Mouse (Mus musculus) lung, postnatal 0 days (tissue): ENCODE data around the gene Chtf18.

ENCODE experiments used
- CTCF ChIP-seq: IDR thresholded peaks from 2 replicates; pipeline ENCODE4 v1.5.1; 2016; ENCODE audit warnings: antibody characterized with exemption, mild to moderate bottlenecking
- EP300 ChIP-seq: IDR thresholded peaks from 2 replicates; pipeline ENCODE4 v1.6.1; 2016; ENCODE audit warnings: antibody characterized with exemption, mild to moderate bottlenecking, control low read depth

DNA sequence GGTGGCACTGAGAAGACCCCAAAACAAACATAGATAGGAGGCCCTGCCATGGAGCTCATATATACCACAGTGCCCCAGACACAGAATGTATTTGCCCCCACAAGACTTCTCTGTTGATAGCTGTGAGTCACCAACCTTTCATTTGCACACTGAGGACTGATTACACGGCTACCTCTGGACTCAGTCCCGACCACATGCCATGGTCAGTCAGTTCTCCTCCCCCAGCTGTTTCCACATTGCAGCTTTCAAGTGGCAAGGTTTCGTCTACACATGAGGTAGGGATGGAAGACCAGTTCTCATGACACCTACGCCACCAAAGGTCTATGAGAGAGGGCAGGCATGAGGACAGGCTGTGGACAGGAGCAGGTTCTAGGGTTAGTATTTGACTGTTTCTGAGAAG lies 16.1 kb downstream of the Chtf18 start:
- TF ChIP-seq CTCF (no peak), EP300 (no peak)
